Mouse (Mus musculus) liver, adult 2 months (tissue): ENCODE measurements around the gene Pon3.

ENCODE experiments used
- CTCF ChIP-seq: fragments of 200-500 bp; IDR thresholded peaks from 2 replicates; pipeline ENCODE4 v1.5.1; 2011; ENCODE audit warnings: low read depth, low read length, control low read depth
- POLR2A ChIP-seq: fragments of 200-500 bp; IDR thresholded peaks from 2 replicates; pipeline ENCODE4 v1.6.1; 2011; ENCODE audit warnings: low read length, control low read depth; ENCODE audit not compliant: insufficient read depth; ENCODE audit errors: extremely low read depth

GRCm38 (mm10) chr6:5198590-5198989 lies 57.5 kb downstream of the Pon3 start:
- TF ChIP-seq CTCF (no peak), POLR2A (no peak)
